Mouse (Mus musculus) thymus, adult 2 months (tissue): Measurements from ENCODE around the gene Gm20388. TPM values are rescaled to one million over a fixed set of nuclear protein-coding genes. Genes with fewer than 3 reads are reported as not detected.
"Not testable (repeated sequence)": the region's sequence is repeated elsewhere in the genome, so short reads cannot be mapped to it uniquely, and the experiment has no call there.

ENCODE experiments used
- DNase-seq: peaks from one replicate; pipeline ENCODE4 v3.0.0; 2021
- H3K27ac ChIP-seq: fragments of 200-500 bp; 2 replicates; pipeline ENCODE4 v1.5.1; 2012; ENCODE audit warnings: low read length, control low read depth; ENCODE audit not compliant: control insufficient read depth, insufficient read depth
- H3K27me3 ChIP-seq: fragments of 200-500 bp; 2 replicates; pipeline ENCODE4 v1.6.1; 2012; ENCODE audit warnings: mild to moderate bottlenecking, low read length, moderate library complexity, mixed read lengths; ENCODE audit not compliant: control insufficient read depth, insufficient read depth
- H3K36me3 ChIP-seq: fragments of 200-500 bp; 2 replicates; pipeline ENCODE4 v1.6.1; 2012; ENCODE audit warnings: mild to moderate bottlenecking, low read length, moderate library complexity; ENCODE audit not compliant: control insufficient read depth, insufficient read depth
- H3K4me1 ChIP-seq: fragments of 200-500 bp; replicated peaks from 2 replicates; pipeline ENCODE4 v1.6.1; 2012; ENCODE audit warnings: low read length; ENCODE audit not compliant: control insufficient read depth, insufficient read depth
- H3K4me3 ChIP-seq: fragments of 200-500 bp; 2 replicates; pipeline ENCODE4 v1.5.1; 2012; ENCODE audit warnings: mild to moderate bottlenecking, low read length, control low read depth, moderate library complexity; ENCODE audit not compliant: control insufficient read depth, insufficient read depth
- CTCF ChIP-seq: fragments of 200-500 bp; IDR thresholded peaks from 2 replicates; pipeline ENCODE4 v1.5.1; 2012; ENCODE audit warnings: mild to moderate bottlenecking, control low read depth, low read length, moderate library complexity, borderline replicate concordance; ENCODE audit not compliant: control insufficient read depth, poor library complexity, insufficient read depth; ENCODE audit errors: extremely low read depth
- POLR2A ChIP-seq: fragments of 200-500 bp; IDR thresholded peaks from 2 replicates; pipeline ENCODE4 v1.6.1; 2012; ENCODE audit warnings: mild to moderate bottlenecking, low read length, control low read depth, moderate library complexity; ENCODE audit not compliant: control insufficient read depth, poor library complexity, insufficient read depth; ENCODE audit errors: extremely low read depth
- WGBS: fragments of 180-500 bp; shearing (Covaris S2); methylation state at CpG from one replicate; pipeline ENCODE4 v1.1.7; 2018; 5-methylcytosine and 5-hydroxymethylcytosine counted together
- polyA plus RNA-seq: library from polyadenylated mRNA; depleted of rRNA; stranded (reverse); fragments of >200 nt; gene quantifications from 2 replicates; pipeline ENCODE4 v1.2.3, GENCODE M21; 2012

The Gm20388 gene
- polyA plus RNA-seq, 1 experiment, result 103 TPM

GRCm38 (mm10) chr8:121314036-121314435 lies 1403.4 kb downstream of the Gm20388 start:
- Histone ChIP-seq H3K27ac (no peak overlapping the region), H3K4me1 (no peaks in the 10 kb centered on the region), H3K36me3 (no peaks in the 10 kb centered on the region), H3K4me3 (no peak overlapping the region), H3K27me3 (no peaks in the 10 kb centered on the region; the same call in 1 of the 2 replicates)
- 90% methylated on average over 5 of the region's 5 CpGs for WGBS
- DNase-seq, result no peak
- TF ChIP-seq CTCF, result no peak
- TF ChIP-seq POLR2A, result no peak

GRCm38 (mm10) chr8:121315569-121315968 lies 1404.9 kb downstream of the Gm20388 start:
- H3K4me1 ChIP-seq, result no peaks in the 10 kb centered on the region

DNA sequence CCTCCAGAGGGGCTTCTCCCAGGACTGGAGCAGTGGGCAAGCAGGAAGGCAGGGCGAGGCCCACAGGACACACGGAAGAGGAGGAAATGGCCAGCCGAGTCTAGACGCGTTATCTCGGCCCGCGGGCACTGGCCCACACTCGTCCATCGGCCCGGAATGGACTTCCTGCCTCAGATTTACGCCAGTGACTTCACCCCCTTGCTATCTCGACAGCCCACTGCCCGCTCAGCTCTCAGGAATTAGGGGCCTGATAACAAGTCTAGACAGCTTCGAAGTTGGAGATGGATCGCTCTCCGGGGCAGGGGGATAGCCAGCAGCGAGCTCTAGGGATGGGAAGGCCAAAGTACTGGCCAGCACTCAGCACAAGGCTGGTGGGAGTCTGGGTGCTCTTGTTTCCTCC lies 1405.4 kb downstream of the Gm20388 start:
- WGBS, result 37% methylated on average over 18 of the region's 18 CpGs
- TF ChIP-seq CTCF, result no peak
- no peak for TF ChIP-seq POLR2A
- Histone ChIP-seq H3K27ac (no peak overlapping the region), H3K4me3 (no peak overlapping the region), H3K4me1 (no peaks in the 10 kb centered on the region), H3K36me3 (no peaks in the 10 kb centered on the region), H3K27me3 (no peaks in the 10 kb centered on the region; the same call in 1 of the 2 replicates)
- DNase-seq, result no peak

More at GRCm38 (mm10) chr8:121315569-121315968, 1404.9 kb downstream of the Gm20388 start:
- Histone ChIP-seq H3K36me3 (no peaks in the 10 kb centered on the region), H3K27ac (no peak overlapping the region), H3K4me3 (no peak overlapping the region), H3K27me3 (no peaks in the 10 kb centered on the region; the same call in 1 of the 2 replicates)
- 57% methylated on average over 3 of the region's 3 CpGs for WGBS
- no peak for DNase-seq
- TF ChIP-seq CTCF (no peak), POLR2A (no peak)

GRCm38 (mm10) chr8:121318756-121319155 lies 1408.1 kb downstream of the Gm20388 start:
- H3K4me3 ChIP-seq, H3K27me3 ChIP-seq, DNase-seq, H3K27ac ChIP-seq, H3K4me1 ChIP-seq, H3K36me3 ChIP-seq: not testable (repeated sequence)
- no CpG with 5 or more reads among the region's 19 CpGs for WGBS

GRCm38 (mm10) chr8:121319491-121319890 lies 1408.8 kb downstream of the Gm20388 start:
- TF ChIP-seq CTCF, result no peak
- H3K27ac ChIP-seq, result no peak overlapping the region
- H3K4me1 ChIP-seq, result no peaks in the 10 kb centered on the region
- no peaks in the 10 kb centered on the region for H3K36me3 ChIP-seq
- H3K27me3 ChIP-seq, result no peaks in the 10 kb centered on the region; the same call in 1 of the 2 replicates
- 75% methylated on average over 5 of the region's 5 CpGs for WGBS
- no peak for DNase-seq
- H3K4me3 ChIP-seq, result no peak overlapping the region

- no peak for TF ChIP-seq CTCF
- WGBS, result 91% methylated on average over 18 of the region's 18 CpGs
- Histone ChIP-seq H3K27ac (no peak overlapping the region), H3K36me3 (no peaks in the 10 kb centered on the region), H3K4me1 (no peaks in the 10 kb centered on the region), H3K27me3 (no peaks in the 10 kb centered on the region), H3K4me3 (no peak overlapping the region)
- DNase-seq, result no peak
Measured at GRCm38 (mm10) chr8:121326164-121326910, 1415.7 kb downstream of the Gm20388 start.

DNA sequence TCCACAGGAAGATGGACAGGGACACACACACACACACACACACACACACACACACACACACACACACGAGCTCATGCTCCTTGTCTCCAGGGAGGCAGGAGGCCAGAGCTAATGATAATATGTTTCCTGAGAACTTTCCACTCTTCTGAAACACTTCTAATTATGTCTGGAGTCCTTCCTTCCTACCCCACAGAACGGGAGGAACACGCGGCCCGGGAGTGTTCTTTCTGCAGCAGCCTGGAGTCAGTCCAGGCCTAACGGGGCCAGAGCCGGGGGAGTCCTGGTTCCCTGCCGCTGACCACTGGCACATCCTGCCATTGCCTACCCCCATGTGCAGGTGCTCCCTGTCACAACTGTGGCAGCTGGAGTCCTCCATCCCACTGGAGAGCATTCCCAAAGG lies 1421.8 kb downstream of the Gm20388 start:
- Histone ChIP-seq H3K4me1 (no peaks in the 10 kb centered on the region), H3K27me3 (no peaks in the 10 kb centered on the region; the same call in 1 of the 2 replicates), H3K4me3 (no peak overlapping the region), H3K36me3 (no peaks in the 10 kb centered on the region), H3K27ac (no peak overlapping the region)
- 11% methylated on average over 8 of the region's 8 CpGs for WGBS
- DNase-seq, result no peak
- no peak for TF ChIP-seq POLR2A
- no peak for TF ChIP-seq CTCF
